Mouse (Mus musculus) fat pad, adult 2 months (tissue): ENCODE measurements around the gene Afap1l2.

Experiments
- DNase-seq: peaks from one replicate; pipeline ENCODE4 v3.0.0-alpha.2; 2011; ENCODE audit warnings: low read depth, low spot score; ENCODE audit errors: extremely low read depth

Gene Afap1l2

DNA sequence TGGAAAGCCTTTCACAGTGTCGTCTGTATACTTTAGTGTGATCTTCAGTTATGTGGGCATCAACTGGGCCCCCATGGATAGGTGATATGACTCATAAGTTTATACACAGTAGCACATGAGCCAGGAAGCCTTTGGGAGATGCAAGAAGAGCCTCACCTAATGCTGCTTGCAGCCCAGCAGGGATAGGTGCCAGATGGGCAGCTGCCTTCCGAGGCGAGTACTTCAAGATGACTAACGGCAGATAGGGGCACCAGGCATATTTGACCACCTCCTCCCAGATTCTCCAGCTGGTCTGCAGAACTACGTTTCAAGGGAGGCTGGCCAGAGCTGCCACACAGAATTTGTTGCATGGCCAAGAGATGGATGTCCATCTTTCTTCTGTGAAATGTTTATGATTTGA, 114.7 kb downstream of the Afap1l2 start:
- no peak for DNase-seq

- DNase-seq = no peak
Measured at GRCm38 (mm10) chr19:56892586-56892985, 115.4 kb downstream of the Afap1l2 start.

GRCm38 (mm10) chr19:56891438-56891837, 116.6 kb downstream of the Afap1l2 start:
- no peak for DNase-seq

DNA sequence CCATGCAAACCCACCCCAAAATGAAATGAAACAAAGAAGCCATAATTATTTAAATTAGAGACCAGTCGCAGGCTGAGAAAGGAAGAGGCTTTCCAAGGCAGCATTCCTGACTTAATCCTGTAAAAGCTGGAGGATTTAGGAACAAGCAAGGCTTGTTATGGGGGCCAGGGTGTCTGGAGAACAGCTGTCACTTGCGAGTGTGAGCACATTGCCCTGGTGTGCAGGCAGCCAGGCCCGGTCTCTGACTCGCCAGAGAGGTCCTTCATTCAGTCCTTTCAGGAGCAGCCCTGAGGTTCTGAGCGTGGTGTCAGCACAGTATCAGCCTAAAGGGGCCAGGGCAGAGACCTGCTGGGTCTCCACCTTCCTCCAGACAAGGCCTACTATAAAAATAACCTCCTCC, 119.4 kb downstream of the Afap1l2 start:
- no peak for DNase-seq

DNA sequence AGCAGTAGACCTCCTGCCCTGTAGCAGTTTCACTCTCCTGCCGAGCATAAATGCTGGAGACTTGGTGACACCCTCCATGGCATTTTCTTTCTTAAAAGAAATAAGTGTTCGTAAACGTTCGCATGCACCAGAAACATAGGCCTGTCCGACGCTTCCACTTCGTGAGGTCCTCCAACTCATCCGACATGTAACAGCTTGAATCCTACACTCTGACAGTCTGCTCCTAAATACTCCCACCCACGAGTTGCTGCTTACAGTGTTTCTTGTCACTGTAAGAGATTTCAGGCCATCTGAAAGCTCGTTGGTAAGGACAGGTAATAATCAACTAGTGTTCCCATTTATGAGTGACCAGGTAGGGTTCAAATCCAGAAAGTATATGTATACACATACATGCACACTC, 120.1 kb downstream of the Afap1l2 start:
- DNase-seq = no peak

GRCm38 (mm10) chr19:56877364-56877763, 130.7 kb downstream of the Afap1l2 start:
- DNase-seq = no peak

DNA sequence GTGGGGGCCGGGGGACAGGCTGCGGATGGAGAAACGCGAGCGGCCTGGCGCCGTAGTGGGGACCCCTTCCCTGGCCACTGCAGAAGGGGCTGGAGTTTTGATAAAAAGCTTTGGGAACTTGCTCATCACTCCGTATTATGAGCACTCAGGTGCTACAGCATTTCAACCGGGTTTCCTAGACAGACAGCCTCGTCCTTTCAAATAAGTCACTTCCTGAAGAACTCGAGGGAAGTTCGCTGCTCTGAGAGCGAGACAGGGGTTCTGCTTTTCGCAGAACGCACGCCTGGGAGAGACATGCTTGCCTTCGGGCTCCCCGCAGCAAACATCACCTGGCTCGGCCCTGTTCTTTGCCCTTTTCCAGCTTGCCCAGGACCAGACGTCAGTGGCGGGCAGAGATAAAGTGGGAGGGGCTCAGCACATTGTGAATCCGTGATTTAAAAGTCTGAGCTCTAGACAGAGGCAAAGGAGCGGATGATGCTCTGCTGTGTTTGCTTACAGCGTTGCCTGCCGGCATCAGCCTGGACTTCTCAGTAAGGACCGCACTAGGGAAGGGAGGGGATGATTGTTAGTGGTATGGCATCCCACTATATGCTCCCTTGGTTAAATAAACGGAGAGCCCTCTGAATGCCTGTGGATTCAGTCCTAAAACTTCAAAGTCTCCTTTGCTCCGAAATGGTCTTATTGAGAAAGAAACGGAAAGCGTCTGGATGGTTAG, 133.3 kb downstream of the Afap1l2 start:
- DNase-seq = no peak

- peak; percentile 71 for DNase-seq
Measured at GRCm38 (mm10) chr19:56873816-56874600, 134.0 kb downstream of the Afap1l2 start, which contains the start of gene Vwa2. Vwa2 (plus strand) TSS chr19:56874249.

DNA sequence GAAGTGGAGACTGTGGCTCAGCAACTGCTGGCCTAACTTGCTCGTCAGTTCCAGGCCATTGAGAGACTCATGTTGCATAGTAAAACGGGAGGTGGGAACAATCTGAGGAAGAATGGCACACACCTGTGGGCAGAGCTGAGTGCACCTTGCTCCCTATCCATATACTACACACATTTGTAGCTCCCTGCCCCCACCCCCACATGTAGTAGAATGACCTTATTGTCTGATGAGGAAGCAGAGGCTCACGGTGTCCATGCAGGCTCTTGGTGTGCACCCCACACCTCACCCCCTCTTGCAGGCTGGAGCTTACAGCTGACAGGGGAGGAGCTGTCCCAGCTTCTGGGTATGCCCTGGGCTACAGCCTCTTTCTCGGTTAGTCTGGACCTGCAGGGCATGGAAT, 140.3 kb downstream of the Afap1l2 start:
- DNase-seq = no peak
